Mouse (Mus musculus) CH12.LX (cell line): ENCODE results near the gene Slc36a3. TPM values are rescaled to one million over a fixed set of nuclear protein-coding genes. Genes with fewer than 3 reads are reported as not detected.
A peak's percentile ranks its signal among the peaks of the same experiment; 100 is the strongest.

Experiments
- DNase-seq: peaks from one replicate; pipeline ENCODE4 v3.0.0-alpha.2; 2013; ENCODE audit errors: extremely low read depth
- H3K27ac ChIP-seq: 2 replicates; pipeline ENCODE4 v1.5.1; 2012; ENCODE audit warnings: low read depth, mild to moderate bottlenecking, control low read depth, moderate library complexity; ENCODE audit not compliant: insufficient read depth
- H3K27me3 ChIP-seq: replicated peaks from 2 replicates; pipeline ENCODE3; 2012; ENCODE audit warnings: inconsistent platforms
- H3K36me3 ChIP-seq, 2 experiments: replicated peaks in 1 of 2; 2 replicates each; pipeline versions ENCODE3 to v1.6.1; 2012; ENCODE audit warnings: inconsistent platforms in 1 of 2, low read length in 1 of 2, mild to moderate bottlenecking in 1 of 2, mixed read lengths in 1 of 2, moderate library complexity in 1 of 2; ENCODE audit not compliant: control insufficient read depth in 1 of 2, insufficient read depth in 1 of 2
- H3K4me1 ChIP-seq, 2 experiments: 2 replicates each; pipeline ENCODE4 v1.6.1; 2012; ENCODE audit warnings: inconsistent platforms in 1 of 2, moderate library complexity in 1 of 2; ENCODE audit not compliant: insufficient read depth in 2 of 2, control insufficient read depth in 1 of 2
- H3K4me2 ChIP-seq: 2 replicates; pipeline ENCODE4 v1.6.1; 2012; ENCODE audit warnings: low read depth, mild to moderate bottlenecking, control low read depth; ENCODE audit not compliant: poor library complexity, insufficient read depth, severe bottlenecking
- H3K4me3 ChIP-seq, 3 experiments: fragments of 150-350 bp in 1 of 3; sonication (generic) in 1 of 3; replicated peaks in 1 of 3; 2 replicates each; pipeline versions ENCODE3 to v1.5.1; 2011 to 2012; ENCODE audit warnings: low read depth in 2 of 3, low read length in 2 of 3, mild to moderate bottlenecking in 2 of 3, moderate library complexity in 2 of 3, control low read depth in 1 of 3, improper control_type of control experiment in 1 of 3, inconsistent platforms in 1 of 3, mixed read lengths in 1 of 3; ENCODE audit not compliant: poor library complexity in 1 of 3
- H3K79me2 ChIP-seq: replicated peaks from 2 replicates; pipeline ENCODE4 v1.6.1; 2012; ENCODE audit warnings: mild to moderate bottlenecking, moderate library complexity; ENCODE audit not compliant: control insufficient read depth, poor library complexity, insufficient read depth, severe bottlenecking; ENCODE audit errors: extremely low read depth
- H3K9ac ChIP-seq: 2 replicates; pipeline ENCODE4 v1.6.1; 2012; ENCODE audit warnings: low read depth, mild to moderate bottlenecking, control low read depth, moderate library complexity; ENCODE audit not compliant: insufficient read depth
- H3K9me3 ChIP-seq: replicated peaks from 2 replicates; pipeline ENCODE3; 2012; ENCODE audit warnings: low read length, inconsistent platforms, mixed read lengths
- BHLHE40 ChIP-seq: IDR thresholded peaks from 2 replicates; pipeline ENCODE4 v1.6.1; 2011; ENCODE audit warnings: mild to moderate bottlenecking, low read depth, low read length, improper control_type of control experiment
- CHD2 ChIP-seq: IDR thresholded peaks from 2 replicates; pipeline ENCODE4 v1.6.1; 2011; ENCODE audit warnings: low read length, improper control_type of control experiment
- CTCF ChIP-seq, 2 experiments: IDR thresholded peaks in 1 of 2; conservative IDR thresholded peaks in 1 of 2; 2 replicates each; pipeline ENCODE4 v1.5.1; 2011 to 2012; ENCODE audit warnings: low read depth in 2 of 2, low read length in 2 of 2, improper control_type of control experiment in 1 of 2, inconsistent platforms in 1 of 2, mild to moderate bottlenecking in 1 of 2, moderate library complexity in 1 of 2
- ELF1 ChIP-seq: IDR thresholded peaks from 2 replicates; pipeline ENCODE4 v1.6.1; 2014; ENCODE audit warnings: low read depth, mild to moderate bottlenecking, inconsistent platforms, low read length, improper control_type of control experiment
- IRF4 ChIP-seq: IDR thresholded peaks from 2 replicates; pipeline ENCODE4 v1.6.1; 2014; ENCODE audit warnings: low read depth, mild to moderate bottlenecking, inconsistent platforms, low read length, improper control_type of control experiment
- MAFK ChIP-seq: IDR thresholded peaks from 2 replicates; pipeline ENCODE4 v1.6.1; 2011; ENCODE audit warnings: low read length, improper control_type of control experiment; ENCODE audit not compliant: insufficient replicate concordance
- MXI1 ChIP-seq: IDR thresholded peaks from 2 replicates; pipeline ENCODE4 v1.6.1; 2011; ENCODE audit warnings: mild to moderate bottlenecking, low read depth, low read length, improper control_type of control experiment
- MYC ChIP-seq: IDR thresholded peaks from 2 replicates; pipeline ENCODE4 v1.6.1; 2011; ENCODE audit warnings: low read depth, mild to moderate bottlenecking, improper control_type of control experiment, low read length
- NELFE ChIP-seq: IDR thresholded peaks from 2 replicates; pipeline ENCODE4 v1.6.1; 2011; ENCODE audit warnings: low read depth, low read length, improper control_type of control experiment
- PAX5 ChIP-seq: IDR thresholded peaks from 2 replicates; pipeline ENCODE4 v1.6.1; 2012; ENCODE audit warnings: low read length, inconsistent platforms, mixed read lengths
- POLR2A ChIP-seq: IDR thresholded peaks from 2 replicates; pipeline ENCODE4 v1.6.1; 2011; ENCODE audit warnings: low read depth, mild to moderate bottlenecking, improper control_type of control experiment, low read length
- POLR2AphosphoS2 ChIP-seq: IDR thresholded peaks from 2 replicates; pipeline ENCODE4 v1.6.1; 2011; ENCODE audit warnings: low read depth, low read length, improper control_type of control experiment
- RAD21 ChIP-seq: IDR thresholded peaks from 2 replicates; pipeline ENCODE4 v1.6.1; 2011; ENCODE audit warnings: low read depth, mild to moderate bottlenecking, low read length, improper control_type of control experiment, moderate library complexity
- SIN3A ChIP-seq: IDR thresholded peaks from 2 replicates; pipeline ENCODE4 v1.6.1; 2012; ENCODE audit warnings: low read length, improper control_type of control experiment, inconsistent platforms
- SMC3 ChIP-seq: IDR thresholded peaks from 2 replicates; pipeline ENCODE4 v1.6.1; 2011; ENCODE audit warnings: low read depth, low read length, improper control_type of control experiment
- TBP ChIP-seq: conservative IDR thresholded peaks from 2 replicates; pipeline ENCODE4 v1.6.1; 2011; ENCODE audit warnings: low read depth, low read length, improper control_type of control experiment
- USF1 ChIP-seq: IDR thresholded peaks from 2 replicates; pipeline ENCODE4 v1.6.1; 2014; ENCODE audit warnings: low read depth, mild to moderate bottlenecking, inconsistent platforms, low read length, improper control_type of control experiment
- dilution Hi-C: fragments of 300-500 bp; cut with MboI; formaldehyde crosslinking; loops from 2 replicates; pipeline ENCODE4 v1.14.3; 2020; ENCODE audit warnings: low sequenced_read_pairs; ENCODE audit not compliant: extremely low pct_unique_long_range_greater_than_20kb, extremely low pct_ligation_motif_present
- in situ Hi-C: fragments of 300-500 bp; cut with MboI; formaldehyde crosslinking; loops from 3 replicates; pipeline ENCODE4 v1.14.3; 2019; ENCODE audit warnings: low sequenced_read_pairs, low pct_ligation_motif_present, low pct_unique_long_range_greater_than_20kb, mixed read lengths
- polyA plus RNA-seq: library from polyadenylated mRNA; unstranded; fragments of >175 nt; gene quantifications from 2 replicates; pipeline ENCODE4 v1.2.1, GENCODE M21; 2012; ENCODE audit warnings: low read depth; ENCODE audit not compliant: insufficient read length
- total RNA-seq, 2 experiments: library from RNA; depleted of rRNA; stranded (reverse); fragments of 300-350 nt in 1 of 2; fragments of >200 nt in 1 of 2; gene quantifications; 2 replicates each; pipeline ENCODE4 v1.2.3; 2012 to 2014

Gene Slc36a3
- total and polyA plus RNA-seq, 3 experiments = 0.72 to 1.5 (median 0.72) TPM

DNA sequence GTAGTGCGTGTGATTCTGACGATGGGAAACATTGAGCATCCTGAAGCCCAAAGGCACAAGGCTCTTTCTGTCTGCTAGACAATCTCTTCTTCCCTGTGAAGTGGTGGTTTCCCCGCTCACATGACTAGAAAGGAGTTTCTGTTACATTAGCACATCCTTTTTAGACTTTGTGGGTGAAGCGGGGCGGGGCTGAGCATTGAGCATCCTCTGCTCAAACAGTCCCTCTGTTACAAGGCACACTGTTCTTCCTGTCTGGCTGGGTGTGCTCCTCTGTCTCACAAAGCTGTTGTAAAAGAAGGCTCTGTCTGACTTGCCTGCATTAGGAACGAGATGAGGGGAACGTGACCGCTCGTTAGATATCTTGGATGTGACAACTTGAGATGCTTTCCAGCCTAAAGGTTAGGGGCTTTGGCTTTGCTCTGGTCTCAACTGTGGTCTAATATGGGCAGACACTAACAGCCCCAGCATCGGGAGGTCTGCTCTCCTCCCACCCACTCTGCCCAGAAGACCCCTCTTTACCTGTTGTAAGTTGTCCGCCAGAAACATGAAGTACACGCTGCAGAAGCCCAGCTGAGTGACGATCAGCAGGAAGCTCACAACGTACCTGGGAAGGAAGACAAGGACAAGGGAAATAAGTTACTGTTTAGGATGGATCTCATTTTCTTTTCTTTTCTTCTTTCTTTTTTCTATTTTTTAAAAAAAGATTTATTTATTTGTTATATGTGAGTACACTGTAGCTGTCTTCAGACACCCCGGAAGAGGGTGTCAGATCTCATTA is 14.5 kb downstream of the Slc36a3 start (continued):
- peak; percentile 98 for TF ChIP-seq BHLHE40
- peak; percentile 62; the same call in 1 of the 2 replicates for TF ChIP-seq MAFK
- peak; percentile 87 for TF ChIP-seq NELFE
- peak; percentile 63; the same call in 1 of the 2 replicates for TF ChIP-seq POLR2AphosphoS2
- TF ChIP-seq SIN3A = peak; percentile 83
- peak; percentile 89 for TF ChIP-seq POLR2A
- peak; percentile 73 for TF ChIP-seq USF1
- TF ChIP-seq MYC = peak; percentile 61; the same call in 1 of the 2 replicates
- 0 out of 2 replicates have a peak, but pooled peaks have one; percentile 88 for TF ChIP-seq TBP
- TF ChIP-seq MXI1 = no peak; the same call in 1 of the 2 replicates
- no peak for TF ChIP-seq RAD21

GRCm38 (mm10) chr11:55134871-55135270 is 16.6 kb downstream of the Slc36a3 start:
- Histone ChIP-seq H3K4me3 (no peak overlapping the region), H3K27me3 (no peaks in the 10 kb centered on the region), H3K4me1 (peaks cover 24 to 71% of the 10 kb centered on the region in 2 experiments), H3K36me3 (peaks cover 0 to 2% of the 10 kb centered on the region in 2 experiments), H3K4me2 (no peak overlapping the region), H3K79me2 (no peaks in the 10 kb centered on the region), H3K9me3 (no peaks in the 10 kb centered on the region), H3K27ac (no peak overlapping the region), H3K9ac (no peak overlapping the region)
- no peak for DNase-seq
- in situ Hi-C loops = no loop called here
- no peak for TF ChIP-seq TBP
- no peak for TF ChIP-seq USF1
- 0 out of 2 replicates have a peak, but pooled peaks have one; percentile 11 for TF ChIP-seq ELF1
- dilution Hi-C loops = no loop called here

- dilution Hi-C loops = no loop called here
- H3K4me1 ChIP-seq = peaks cover 25 to 74% of the 10 kb centered on the region in 2 experiments
- no peaks in the 10 kb centered on the region for H3K9me3 ChIP-seq
- H3K79me2 ChIP-seq = no peaks in the 10 kb centered on the region
- no peak overlapping the region for H3K9ac ChIP-seq
- in situ Hi-C loops = no loop called here
- H3K4me3 ChIP-seq = no peak overlapping the region
- H3K36me3 ChIP-seq = no peaks in the 10 kb centered on the region
- no peak overlapping the region for H3K4me2 ChIP-seq
- no peak for TF ChIP-seq PAX5
- TF ChIP-seq IRF4 = peak; percentile 49; the same call in 1 of the 2 replicates
- TF ChIP-seq SMC3 = peak; percentile 77
- TF ChIP-seq CTCF (conservative IDR thresholded peaks at IDR 0.05 in 1 of 2, IDR thresholded peaks at IDR 0.05 in 1 of 2; ENCODE audit: low read depth in 2 of 2, low read length in 2 of 2) = peak; percentile 12 to 77; a peak in 2 of 4 replicates
- TF ChIP-seq CHD2 = peak; percentile 69
- peak; percentile 87 for TF ChIP-seq RAD21
- no peaks in the 10 kb centered on the region for H3K27me3 ChIP-seq
- DNase-seq = peak; percentile 52
- H3K27ac ChIP-seq = no peak overlapping the region
Measured at GRCm38 (mm10) chr11:55134407-55134806, 17.1 kb downstream of the Slc36a3 start.
